Mouse (Mus musculus) ovary, postnatal 14 days (tissue): ENCODE data around the gene Stox2.

Source experiments
- DNase-seq: peaks from one replicate; pipeline ENCODE4 v3.0.0; 2022; ENCODE audit warnings: low spot score

Gene Stox2

GRCm38 (mm10) chr8:47182292-47182691 lies 263.9 kb downstream of the Stox2 start:
- DNase-seq: no peak

- no peak for DNase-seq
Measured at GRCm38 (mm10) chr8:47181032-47181698, 265.0 kb downstream of the Stox2 start.

GRCm38 (mm10) chr8:47180181-47180580 lies 266.0 kb downstream of the Stox2 start:
- no peak for DNase-seq

GRCm38 (mm10) chr8:47178785-47179184 lies 267.4 kb downstream of the Stox2 start:
- DNase-seq: no peak

GRCm38 (mm10) chr8:47173823-47174222 lies 272.3 kb downstream of the Stox2 start:
- DNase-seq: no peak

GRCm38 (mm10) chr8:47172848-47173247 lies 273.3 kb downstream of the Stox2 start:
- no peak for DNase-seq

- DNase-seq: no peak
Measured at GRCm38 (mm10) chr8:47160688-47161087, 285.5 kb downstream of the Stox2 start.

GRCm38 (mm10) chr8:47154521-47154920 lies 291.6 kb downstream of the Stox2 start:
- no peak for DNase-seq

- no peak for DNase-seq
Measured at GRCm38 (mm10) chr8:47145258-47145657, 300.9 kb downstream of the Stox2 start.

GRCm38 (mm10) chr8:47136047-47136446 lies 310.1 kb downstream of the Stox2 start:
- no peak for DNase-seq

- DNase-seq: no peak
Measured at GRCm38 (mm10) chr8:47135586-47135985, 310.6 kb downstream of the Stox2 start.

GRCm38 (mm10) chr8:47134736-47135135 lies 311.4 kb downstream of the Stox2 start:
- DNase-seq: no peak

- no peak for DNase-seq
Measured at GRCm38 (mm10) chr8:47133381-47133780, 312.8 kb downstream of the Stox2 start.
